Mouse (Mus musculus): ENCODE measurements around the gene Amot. TPM values are rescaled to one million over a fixed set of nuclear protein-coding genes. Genes with fewer than 3 reads are reported as not detected.

Gene Amot
- polyA plus RNA-seq, 1 experiment from 2014 or later: 25.9 TPM

DNA sequence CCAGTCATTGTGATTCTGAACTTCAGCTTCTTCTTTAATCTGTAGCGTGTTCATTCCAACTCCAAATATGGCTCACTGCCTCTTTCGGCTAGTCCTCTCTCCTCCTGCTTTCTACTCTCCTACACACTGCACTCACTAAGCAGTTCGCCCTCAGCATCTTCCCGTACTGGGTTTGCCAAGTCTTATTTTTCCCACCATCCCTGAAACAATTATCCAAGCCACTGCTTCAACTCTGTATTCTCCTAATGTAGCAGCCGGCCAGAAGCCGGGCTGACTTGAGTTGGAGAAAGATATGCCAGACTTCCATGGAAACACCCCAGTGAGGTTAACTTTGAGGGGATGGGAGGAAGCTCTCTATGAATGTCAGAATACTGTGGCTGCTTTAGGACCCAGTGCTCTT is 36.7 kb downstream of the Amot start:
- no peak for ATAC-seq (ENCODE audit: low FRiP score)
- Histone ChIP-seq H3K4me2 (replicated peaks) (no peak overlapping the region), H3K9me3 (replicated peaks) (no peaks in the 10 kb centered on the region), H3K4me3 (no peak overlapping the region), H3K9ac (no peak overlapping the region), H3K27me3 (no peaks in the 10 kb centered on the region), H3K4me1 (no peaks in the 10 kb centered on the region), H3K27ac (no peak overlapping the region), H3K36me3 (no peaks in the 10 kb centered on the region)
- WGBS: 94% methylated on average over 6 of the region's 6 CpGs

- Histone ChIP-seq H3K9me3 (replicated peaks) (no peaks in the 10 kb centered on the region), H3K4me3 (no peak overlapping the region), H3K4me2 (replicated peaks) (no peak overlapping the region), H3K27ac (no peak overlapping the region), H3K36me3 (no peaks in the 10 kb centered on the region), H3K27me3 (peaks cover 2% of the 10 kb centered on the region; the same call in 1 of the 2 replicates), H3K9ac (no peak overlapping the region), H3K4me1 (no peaks in the 10 kb centered on the region)
- WGBS: 89% methylated on average over 2 of the region's 2 CpGs
- ATAC-seq (ENCODE audit: low FRiP score): no peak
Measured at GRCm38 (mm10) chrX:145463524-145463923, 41.5 kb downstream of the Amot start.

DNA sequence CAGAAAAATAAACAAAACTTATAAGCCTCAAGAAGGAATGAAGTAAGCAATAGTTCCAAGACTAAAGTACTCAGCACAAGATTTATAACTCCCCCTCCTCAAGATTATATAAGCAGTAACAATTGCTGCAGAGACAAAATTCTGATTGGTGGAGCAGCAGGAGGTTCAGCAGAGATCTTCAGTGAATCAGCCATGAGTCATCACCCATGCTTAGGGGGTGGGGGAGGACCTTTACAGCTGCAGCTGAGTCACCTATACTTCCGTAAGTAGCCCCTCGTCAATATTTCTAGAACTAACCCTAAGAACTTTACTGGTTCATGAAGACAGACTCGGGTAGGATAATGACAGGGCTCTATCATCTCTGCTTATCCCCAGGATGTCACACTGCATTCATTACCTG is 43.6 kb downstream of the Amot start:
- H3K4me3 ChIP-seq: no peak overlapping the region
- no peaks in the 10 kb centered on the region for H3K4me1 ChIP-seq
- whole genome bisulfite sequencing: 93% methylated on average over 3 of the region's 3 CpGs
- H3K9me3 ChIP-seq (replicated peaks): no peaks in the 10 kb centered on the region
- no peak overlapping the region for H3K4me2 ChIP-seq (replicated peaks)
- no peak overlapping the region for H3K27ac ChIP-seq
- H3K36me3 ChIP-seq: no peaks in the 10 kb centered on the region
- peaks cover 2% of the 10 kb centered on the region; the same call in 1 of the 2 replicates for H3K27me3 ChIP-seq
- H3K9ac ChIP-seq: no peak overlapping the region
- ATAC-seq (ENCODE audit: low FRiP score): no peak

DNA sequence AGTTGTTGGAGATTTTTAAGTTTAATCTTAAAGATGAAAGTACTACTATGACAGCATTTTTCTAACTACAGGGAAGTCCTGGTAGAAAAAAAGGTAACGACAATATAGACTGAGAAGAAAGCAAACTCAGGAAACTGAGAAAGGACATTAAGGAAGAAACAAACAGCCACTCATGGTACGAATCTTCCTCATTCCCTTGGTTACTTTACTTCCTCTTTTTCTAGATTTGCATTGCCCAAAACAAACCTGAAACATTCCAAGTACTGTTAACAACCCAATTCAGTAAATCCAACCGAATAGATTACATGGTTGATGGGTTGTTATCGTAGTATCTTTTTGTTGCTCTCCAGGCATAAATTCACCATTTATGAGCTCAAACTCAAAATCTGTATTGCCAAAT is 48.7 kb downstream of the Amot start:
- Histone ChIP-seq H3K27ac (no peak overlapping the region), H3K27me3 (no peaks in the 10 kb centered on the region), H3K4me1 (no peaks in the 10 kb centered on the region), H3K36me3 (no peaks in the 10 kb centered on the region), H3K9me3 (replicated peaks) (no peaks in the 10 kb centered on the region), H3K4me3 (no peak overlapping the region), H3K9ac (no peak overlapping the region), H3K4me2 (replicated peaks) (no peak overlapping the region)
- ATAC-seq (ENCODE audit: low FRiP score): no peak
- WGBS: 90% methylated on average over 4 of the region's 4 CpGs

GRCm38 (mm10) chrX:145455629-145456028 is 49.4 kb downstream of the Amot start:
- peaks cover under 1% of the 10 kb centered on the region; the same call in 1 of the 2 replicates for H3K36me3 ChIP-seq
- 88% methylated on average over 6 of the region's 6 CpGs for WGBS
- no peaks in the 10 kb centered on the region for H3K4me1 ChIP-seq
- no peak overlapping the region for H3K4me3 ChIP-seq
- no peak overlapping the region for H3K27ac ChIP-seq
- no peaks in the 10 kb centered on the region for H3K9me3 ChIP-seq (replicated peaks)
- no peak overlapping the region for H3K9ac ChIP-seq
- ATAC-seq (ENCODE audit: low FRiP score): no peak
- H3K4me2 ChIP-seq (replicated peaks): no peak overlapping the region
- 0 out of 2 replicates have a peak, but pooled peaks cover 4% of the 10 kb centered on the region for H3K27me3 ChIP-seq

GRCm38 (mm10) chrX:145454828-145455227 is 50.2 kb downstream of the Amot start:
- Histone ChIP-seq H3K4me2 (replicated peaks) (no peak overlapping the region), H3K36me3 (peaks cover 5% of the 10 kb centered on the region; the same call in 1 of the 2 replicates), H3K4me3 (no peak overlapping the region), H3K9ac (no peak overlapping the region), H3K4me1 (no peaks in the 10 kb centered on the region), H3K9me3 (replicated peaks) (no peaks in the 10 kb centered on the region), H3K27me3 (0 out of 2 replicates have a peak, but pooled peaks cover 4% of the 10 kb centered on the region), H3K27ac (no peak overlapping the region)
- WGBS: 86% methylated on average over 4 of the region's 4 CpGs
- no peak for ATAC-seq (ENCODE audit: low FRiP score)

- no peak overlapping the region for H3K27ac ChIP-seq
- no peaks in the 10 kb centered on the region for H3K9me3 ChIP-seq (replicated peaks)
- no peaks in the 10 kb centered on the region for H3K4me1 ChIP-seq
- no peak overlapping the region for H3K4me3 ChIP-seq
- no peaks in the 10 kb centered on the region for H3K36me3 ChIP-seq
- WGBS: 90% methylated on average over 2 of the region's 2 CpGs
- H3K4me2 ChIP-seq (replicated peaks): no peak overlapping the region
- no peaks in the 10 kb centered on the region for H3K27me3 ChIP-seq
- H3K9ac ChIP-seq: no peak overlapping the region
- no peak for ATAC-seq (ENCODE audit: low FRiP score)
Measured at GRCm38 (mm10) chrX:145441526-145441925, 63.5 kb downstream of the Amot start.

DNA sequence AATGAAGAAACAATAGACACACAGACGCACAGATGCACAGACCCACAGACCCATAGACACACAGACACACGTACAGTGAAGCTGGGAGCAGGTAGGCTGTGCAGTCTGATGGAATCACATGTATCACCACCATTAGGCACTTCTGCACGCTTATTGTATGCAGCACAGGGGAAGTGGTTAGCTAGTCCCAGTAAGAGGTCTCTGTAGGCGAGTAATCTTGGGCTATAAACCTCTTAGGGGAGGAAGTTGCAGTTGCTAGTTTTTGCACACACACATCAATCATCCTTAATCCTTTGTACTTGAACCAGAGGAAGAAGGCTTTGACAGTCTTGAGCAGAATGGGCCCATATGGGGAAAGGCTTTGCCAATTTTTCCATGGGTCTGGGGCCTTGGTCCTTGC is 71.3 kb downstream of the Amot start:
- WGBS: 66% methylated on average over 4 of the region's 4 CpGs
- Histone ChIP-seq H3K36me3 (no peaks in the 10 kb centered on the region), H3K27me3 (no peaks in the 10 kb centered on the region), H3K4me1 (no peaks in the 10 kb centered on the region), H3K9me3 (replicated peaks) (no peaks in the 10 kb centered on the region), H3K9ac (no peak overlapping the region), H3K4me2 (replicated peaks) (no peak overlapping the region), H3K27ac (no peak overlapping the region), H3K4me3 (no peak overlapping the region)
- no peak for ATAC-seq (ENCODE audit: low FRiP score)

- no peak for ATAC-seq (ENCODE audit: low FRiP score)
- Histone ChIP-seq H3K9ac (no peak overlapping the region), H3K4me2 (replicated peaks) (no peak overlapping the region), H3K9me3 (replicated peaks) (no peaks in the 10 kb centered on the region), H3K27me3 (no peaks in the 10 kb centered on the region), H3K27ac (no peak overlapping the region), H3K4me1 (no peaks in the 10 kb centered on the region), H3K4me3 (no peak overlapping the region), H3K36me3 (no peaks in the 10 kb centered on the region)
- 76% methylated on average over 5 of the region's 5 CpGs for WGBS
Measured at GRCm38 (mm10) chrX:145430836-145431570, 74.0 kb downstream of the Amot start.

GRCm38 (mm10) chrX:145428811-145429210 is 76.2 kb downstream of the Amot start:
- no peaks in the 10 kb centered on the region for H3K9me3 ChIP-seq (replicated peaks)
- ATAC-seq (ENCODE audit: low FRiP score): no peak
- no peak overlapping the region for H3K27ac ChIP-seq
- H3K27me3 ChIP-seq: no peaks in the 10 kb centered on the region
- H3K4me1 ChIP-seq: no peaks in the 10 kb centered on the region
- no peak overlapping the region for H3K4me3 ChIP-seq
- H3K36me3 ChIP-seq: no peaks in the 10 kb centered on the region
- no peak overlapping the region for H3K9ac ChIP-seq
- 74% methylated on average over 1 of the region's 1 CpGs for WGBS
- H3K4me2 ChIP-seq (replicated peaks): no peak overlapping the region

GRCm38 (mm10) chrX:145424026-145424425 is 81.0 kb downstream of the Amot start:
- Histone ChIP-seq H3K9ac (no peak overlapping the region), H3K27me3 (no peaks in the 10 kb centered on the region), H3K36me3 (no peaks in the 10 kb centered on the region), H3K9me3 (replicated peaks) (no peaks in the 10 kb centered on the region), H3K4me1 (no peaks in the 10 kb centered on the region), H3K4me3 (no peak overlapping the region), H3K27ac (no peak overlapping the region), H3K4me2 (replicated peaks) (no peak overlapping the region)
- WGBS: 58% methylated on average over 2 of the region's 2 CpGs
- ATAC-seq (ENCODE audit: low FRiP score): no peak

GRCm38 (mm10) chrX:145414319-145414718 is 90.7 kb downstream of the Amot start:
- Histone ChIP-seq H3K4me3 (no peak overlapping the region), H3K4me1 (no peaks in the 10 kb centered on the region), H3K4me2 (replicated peaks) (no peak overlapping the region), H3K27ac (no peak overlapping the region), H3K27me3 (no peaks in the 10 kb centered on the region), H3K9me3 (replicated peaks) (no peaks in the 10 kb centered on the region), H3K36me3 (no peaks in the 10 kb centered on the region), H3K9ac (no peak overlapping the region)
- 69% methylated on average over 1 of the region's 1 CpGs for WGBS
- ATAC-seq (ENCODE audit: low FRiP score): no peak

GRCm38 (mm10) chrX:145411425-145411824 is 93.6 kb downstream of the Amot start:
- ATAC-seq (ENCODE audit: low FRiP score): no peak
- Histone ChIP-seq H3K4me3 (no peak overlapping the region), H3K4me1 (no peaks in the 10 kb centered on the region), H3K27me3 (no peaks in the 10 kb centered on the region; the same call in 1 of the 2 replicates), H3K36me3 (no peaks in the 10 kb centered on the region), H3K9ac (no peak overlapping the region), H3K9me3 (replicated peaks) (no peaks in the 10 kb centered on the region), H3K27ac (no peak overlapping the region), H3K4me2 (replicated peaks) (no peak overlapping the region)
- 46% methylated on average over 6 of the region's 6 CpGs for WGBS
